Mouse (Mus musculus): Measurements from ENCODE around the gene Hspa12b. TPM values are rescaled to one million over a fixed set of nuclear protein-coding genes. Genes with fewer than 3 reads are reported as not detected.

Gene Hspa12b
- polyA plus RNA-seq, 1 experiment from 2014 or later, result 10.8 TPM

- Histone ChIP-seq H3K9me3 (no peaks in the 10 kb centered on the region), H3K27me3 (ENCODE audit: insufficient read depth, poor library complexity, severe bottlenecking) (peaks cover 8% of the 10 kb centered on the region), H3K4me3 (no peak overlapping the region), H3K4me1 (peaks cover 63% of the 10 kb centered on the region), H3K27ac (0 out of 2 replicates have a peak overlapping the region, but pooled peaks have one; percentile 12), H3K36me3 (peaks cover 84% of the 10 kb centered on the region)
- 46% methylated on average over 13 of the region's 13 CpGs for WGBS
- DNase-seq (ENCODE audit: low spot score), result no peak
Measured at GRCm38 (mm10) chr2:131145121-131145520, 18.0 kb downstream of the Hspa12b start.

GRCm38 (mm10) chr2:131145536-131145935 is 18.5 kb downstream of the Hspa12b start:
- Histone ChIP-seq H3K27me3 (ENCODE audit: insufficient read depth, poor library complexity, severe bottlenecking) (peaks cover 8% of the 10 kb centered on the region), H3K27ac (0 out of 2 replicates have a peak overlapping the region, but pooled peaks have one; percentile 12), H3K4me1 (peaks cover 58% of the 10 kb centered on the region), H3K9me3 (no peaks in the 10 kb centered on the region), H3K36me3 (peaks cover 86% of the 10 kb centered on the region), H3K4me3 (no peak overlapping the region)
- 68% methylated on average over 2 of the region's 2 CpGs for WGBS
- no peak for DNase-seq (ENCODE audit: low spot score)

GRCm38 (mm10) chr2:131146193-131147042 is 19.3 kb downstream of the Hspa12b start:
- H3K27ac ChIP-seq, result peak overlapping the region; percentile 18; the same call in 1 of the 2 replicates
- no peak overlapping the region for H3K4me3 ChIP-seq
- WGBS, result 79% methylated on average over 21 of the region's 21 CpGs
- H3K36me3 ChIP-seq, result peaks cover 88% of the 10 kb centered on the region
- H3K9me3 ChIP-seq, result no peaks in the 10 kb centered on the region
- H3K4me1 ChIP-seq, result peaks cover 51% of the 10 kb centered on the region
- DNase-seq (ENCODE audit: low spot score), result peak; percentile 74
- peaks cover 8% of the 10 kb centered on the region for H3K27me3 ChIP-seq (ENCODE audit: insufficient read depth, poor library complexity, severe bottlenecking)

- Histone ChIP-seq H3K27ac (no peak overlapping the region), H3K9me3 (no peaks in the 10 kb centered on the region), H3K36me3 (peaks cover 90% of the 10 kb centered on the region), H3K4me1 (peaks cover 46% of the 10 kb centered on the region), H3K4me3 (no peak overlapping the region), H3K27me3 (ENCODE audit: insufficient read depth, poor library complexity, severe bottlenecking) (peaks cover 8% of the 10 kb centered on the region)
- DNase-seq (ENCODE audit: low spot score), result peak; percentile 74
- WGBS, result 93% methylated on average over 8 of the region's 8 CpGs
Measured at GRCm38 (mm10) chr2:131147043-131147365, 19.9 kb downstream of the Hspa12b start.

GRCm38 (mm10) chr2:131148353-131149253 is 21.5 kb downstream of the Hspa12b start:
- no peaks in the 10 kb centered on the region for H3K9me3 ChIP-seq
- H3K36me3 ChIP-seq, result peaks cover 93% of the 10 kb centered on the region
- WGBS, result 79% methylated on average over 8 of the region's 8 CpGs
- no peak for DNase-seq (ENCODE audit: low spot score)
- peak overlapping the region; percentile 19; the same call in 1 of the 2 replicates for H3K27ac ChIP-seq
- H3K4me1 ChIP-seq, result peaks cover 44% of the 10 kb centered on the region
- no peak overlapping the region for H3K4me3 ChIP-seq
- peaks cover 8% of the 10 kb centered on the region for H3K27me3 ChIP-seq (ENCODE audit: insufficient read depth, poor library complexity, severe bottlenecking)

GRCm38 (mm10) chr2:131149254-131149578 is 22.1 kb downstream of the Hspa12b start:
- 94% methylated on average over 3 of the region's 3 CpGs for WGBS
- Histone ChIP-seq H3K27me3 (ENCODE audit: insufficient read depth, poor library complexity, severe bottlenecking) (peaks cover 8% of the 10 kb centered on the region), H3K9me3 (no peaks in the 10 kb centered on the region), H3K27ac (no peak overlapping the region; the same call in 1 of the 2 replicates), H3K36me3 (peaks cover 89% of the 10 kb centered on the region), H3K4me3 (no peak overlapping the region), H3K4me1 (peaks cover 45% of the 10 kb centered on the region)
- no peak for DNase-seq (ENCODE audit: low spot score)

- Histone ChIP-seq H3K36me3 (peaks cover 71% of the 10 kb centered on the region), H3K27me3 (ENCODE audit: insufficient read depth, poor library complexity, severe bottlenecking) (no peaks in the 10 kb centered on the region), H3K9me3 (no peaks in the 10 kb centered on the region), H3K27ac (no peak overlapping the region), H3K4me1 (peaks cover 34% of the 10 kb centered on the region), H3K4me3 (no peak overlapping the region)
- WGBS, result 78% methylated on average over 7 of the region's 7 CpGs
- DNase-seq (ENCODE audit: low spot score), result peak; percentile 91
Measured at GRCm38 (mm10) chr2:131152166-131152730, 25.2 kb downstream of the Hspa12b start.

- Histone ChIP-seq H3K27ac (no peak overlapping the region), H3K9me3 (no peaks in the 10 kb centered on the region), H3K27me3 (ENCODE audit: insufficient read depth, poor library complexity, severe bottlenecking) (no peaks in the 10 kb centered on the region), H3K36me3 (peaks cover 53% of the 10 kb centered on the region), H3K4me3 (no peak overlapping the region), H3K4me1 (peaks cover 44% of the 10 kb centered on the region)
- 89% methylated on average over 4 of the region's 4 CpGs for WGBS
- DNase-seq (ENCODE audit: low spot score), result no peak
Measured at GRCm38 (mm10) chr2:131154036-131154435, 27.0 kb downstream of the Hspa12b start.

GRCm38 (mm10) chr2:131156987-131157386 is 29.9 kb downstream of the Hspa12b start:
- 0 out of 2 replicates have a peak overlapping the region, but pooled peaks have one; percentile 3 for H3K4me3 ChIP-seq
- peak overlapping the region; percentile 56; the same call in 1 of the 2 replicates for H3K27ac ChIP-seq
- H3K4me1 ChIP-seq, result peaks cover 48% of the 10 kb centered on the region
- WGBS, result 89% methylated on average over 7 of the region's 7 CpGs
- no peak for DNase-seq (ENCODE audit: low spot score)
- H3K27me3 ChIP-seq (ENCODE audit: insufficient read depth, poor library complexity, severe bottlenecking), result no peaks in the 10 kb centered on the region
- H3K36me3 ChIP-seq, result peaks cover 25% of the 10 kb centered on the region
- H3K9me3 ChIP-seq, result no peaks in the 10 kb centered on the region

GRCm38 (mm10) chr2:131159491-131159910 is 32.4 kb downstream of the Hspa12b start:
- peak overlapping the region; percentile 93 for H3K27ac ChIP-seq
- DNase-seq (ENCODE audit: low spot score), result peak; percentile 93
- 0 out of 2 replicates have a peak, but pooled peaks cover 10% of the 10 kb centered on the region for H3K36me3 ChIP-seq
- no peaks in the 10 kb centered on the region for H3K27me3 ChIP-seq (ENCODE audit: insufficient read depth, poor library complexity, severe bottlenecking)
- H3K4me1 ChIP-seq, result peaks cover 37% of the 10 kb centered on the region
- WGBS, result under 1% methylated on average over 18 of the region's 18 CpGs
- H3K9me3 ChIP-seq, result no peaks in the 10 kb centered on the region
- H3K4me3 ChIP-seq, result peak overlapping the region; percentile 73

GRCm38 (mm10) chr2:131159938-131160581 is 33.0 kb downstream of the Hspa12b start, which contains the start of gene 1700037H04Rik:
Gene 1700037H04Rik (minus strand): TSS chr2:131160081.
- 0 out of 2 replicates have a peak, but pooled peaks cover 5% of the 10 kb centered on the region for H3K36me3 ChIP-seq
- DNase-seq (ENCODE audit: low spot score), result peak; percentile 99
- H3K9me3 ChIP-seq, result no peaks in the 10 kb centered on the region
- under 1% methylated on average over 54 of the region's 54 CpGs for WGBS
- H3K27me3 ChIP-seq (ENCODE audit: insufficient read depth, poor library complexity, severe bottlenecking), result no peaks in the 10 kb centered on the region
- H3K4me3 ChIP-seq, result peak within 1 kb of the TSS; percentile 73
- H3K27ac ChIP-seq, result peak within 1 kb of the TSS; percentile 93
- H3K4me1 ChIP-seq, result peaks cover 37% of the 10 kb centered on the region

- Histone ChIP-seq H3K27ac (peak overlapping the region; percentile 93), H3K4me3 (peak overlapping the region; percentile 73), H3K9me3 (no peaks in the 10 kb centered on the region), H3K4me1 (peaks cover 37% of the 10 kb centered on the region), H3K36me3 (no peaks in the 10 kb centered on the region), H3K27me3 (ENCODE audit: insufficient read depth, poor library complexity, severe bottlenecking) (no peaks in the 10 kb centered on the region)
- under 1% methylated on average over 17 of the region's 17 CpGs for WGBS
- DNase-seq (ENCODE audit: low spot score), result no peak
Measured at GRCm38 (mm10) chr2:131160671-131161111, 33.6 kb downstream of the Hspa12b start.
